Comparison of ENCODE assay signal across 9 mouse cellular contexts in genomic region chr17:15379741-15380526, GRCm38 (mm10). TPM values are rescaled to one million over a fixed set of nuclear protein-coding genes. Genes with fewer than 3 reads are reported as not detected.
DNase-seq lines count a peak whose midpoint lies in the region; ATAC-seq and TF ChIP-seq lines count a peak whose summit lies in the region.
"Had no signal": no experiment of that assay in that cellular context is flagged by ENCODE, and none has a peak within 500 bp of the region (broad histone marks: within the 10 kb centered on the region; RNA-seq: fewer than 3 reads in every experiment).

No protein-coding gene starts in this region.

- peaks cover 3% of the 10 kb centered on the region; the same call in 1 of the 2 replicates for H3K4me1 ChIP-seq in kidney, adult 2 months (ENCODE audit: control insufficient read depth, insufficient read depth, low read length)
- H3K4me1 ChIP-seq in embryonic facial prominence, embryonic 11.5 days (ENCODE audit: control insufficient read depth, insufficient read depth, low read length), result no peaks in the 10 kb centered on the region; the same call in 1 of the 2 replicates
- H3K4me1 ChIP-seq in hindbrain, postnatal 0 days (ENCODE audit: insufficient read depth, low read length), result peaks cover 15% of the 10 kb centered on the region
- peaks cover 28% of the 10 kb centered on the region for H3K4me1 ChIP-seq in midbrain, embryonic 16.5 days (ENCODE audit: control insufficient read depth, insufficient read depth, low read length)

- no peaks in the 10 kb centered on the region for H3K36me3 ChIP-seq in kidney, adult 2 months (ENCODE audit: control insufficient read depth, insufficient read depth, low read length)
- no peaks in the 10 kb centered on the region for H3K36me3 ChIP-seq in embryonic facial prominence, embryonic 11.5 days (replicated peaks; ENCODE audit: control insufficient read depth, insufficient read depth, low read depth, low read length)
- no peaks in the 10 kb centered on the region for H3K36me3 ChIP-seq in hindbrain, postnatal 0 days (ENCODE audit: insufficient read depth, low read length)
- H3K36me3 ChIP-seq in midbrain, embryonic 16.5 days (ENCODE audit: control insufficient read depth, insufficient read depth, low read length), result no peaks in the 10 kb centered on the region

- H3K27me3 ChIP-seq in kidney, adult 2 months (replicated peaks; ENCODE audit: control insufficient read depth, insufficient read depth, low read length), result no peaks in the 10 kb centered on the region
- peaks cover 50% of the 10 kb centered on the region for H3K27me3 ChIP-seq in embryonic facial prominence, embryonic 11.5 days (ENCODE audit: control insufficient read depth, insufficient read depth, low read length)
- no peaks in the 10 kb centered on the region for H3K27me3 ChIP-seq in hindbrain, postnatal 0 days (ENCODE audit: insufficient read depth, low read length)
- H3K27me3 ChIP-seq in midbrain, embryonic 16.5 days (ENCODE audit: control insufficient read depth, insufficient read depth, low read depth, low read length), result 0 out of 2 replicates have a peak, but pooled peaks cover 2% of the 10 kb centered on the region

- TF ChIP-seq CTCF in kidney, adult 2 months (conservative IDR thresholded peaks at IDR 0.05; ENCODE audit: insufficient read depth, insufficient read length, low read depth, low read length), result no peak
- TF ChIP-seq CTCF in hindbrain, postnatal 0 days (IDR thresholded peaks at IDR 0.05; ENCODE audit: low read depth), result no peak

- peak overlapping the region; percentile 62 for H3K4me2 ChIP-seq in embryonic facial prominence, embryonic 11.5 days (ENCODE audit: low read depth, low read length)
- H3K4me2 ChIP-seq in hindbrain, postnatal 0 days (ENCODE audit: low read depth, low read length), result peak overlapping the region; percentile 94
- H3K4me2 ChIP-seq in midbrain, embryonic 16.5 days (ENCODE audit: low read length), result peak overlapping the region; percentile 90

- WGBS in kidney, adult 2 months, result 34% methylated on average over 17 of the region's 17 CpGs
- 5% methylated on average over 17 of the region's 17 CpGs for WGBS in embryonic facial prominence, embryonic 11.5 days
- 14% methylated on average over 17 of the region's 17 CpGs for WGBS in hindbrain, postnatal 0 days
- WGBS in midbrain, embryonic 16.5 days, result 6% methylated on average over 17 of the region's 17 CpGs

- TF ChIP-seq POLR2A in kidney, adult 2 months (IDR thresholded peaks at IDR 0.05; ENCODE audit: low read depth, low read length), result no peak

- no peak overlapping the region for H3K9ac ChIP-seq in embryonic facial prominence, embryonic 11.5 days (replicated peaks; ENCODE audit: low read length)
- H3K9ac ChIP-seq in hindbrain, postnatal 0 days (replicated peaks; ENCODE audit: low read length), result no peak overlapping the region
- peak overlapping the region; percentile 56 for H3K9ac ChIP-seq in midbrain, embryonic 16.5 days (ENCODE audit: low read depth, low read length)

- no peak for DNase-seq in kidney, adult 2 months
- no peak for DNase-seq in kidney, postnatal 10 days
- DNase-seq in embryonic facial prominence, embryonic 11.5 days (ENCODE audit: low spot score), result peak; percentile 24
- DNase-seq in hindbrain, postnatal 0 days (ENCODE audit: low spot score), result no peak
- no peak for DNase-seq in thymus, postnatal 36 days
- DNase-seq in embryo, embryonic 10 days (ENCODE audit: low spot score), result no peak
- DNase-seq in testis, postnatal 14 days (ENCODE audit: low spot score), result no peak
- DNase-seq: cerebellum, adult 9-10 months had no signal

- no peaks in the 10 kb centered on the region for H3K9me3 ChIP-seq in embryonic facial prominence, embryonic 11.5 days (replicated peaks; ENCODE audit: control insufficient read depth, low read length)
- H3K9me3 ChIP-seq in hindbrain, postnatal 0 days (ENCODE audit: low read length), result no peaks in the 10 kb centered on the region
- no peaks in the 10 kb centered on the region for H3K9me3 ChIP-seq in midbrain, embryonic 16.5 days (replicated peaks; ENCODE audit: control insufficient read depth, low read length, poor library complexity, severe bottlenecking)

- peak overlapping the region; percentile 44 for H3K4me3 ChIP-seq in kidney, adult 2 months (ENCODE audit: insufficient read depth, low read depth, low read length)
- peak overlapping the region; percentile 24 for H3K4me3 ChIP-seq in embryonic facial prominence, embryonic 11.5 days (ENCODE audit: low read depth, low read length)
- peak overlapping the region; percentile 44 for H3K4me3 ChIP-seq in hindbrain, postnatal 0 days (ENCODE audit: low read length)
- H3K4me3 ChIP-seq in midbrain, embryonic 16.5 days (ENCODE audit: low read depth, low read length), result peak overlapping the region; percentile 47

- no peak overlapping the region for H3K27ac ChIP-seq in kidney, adult 2 months (ENCODE audit: insufficient read depth, low read depth, low read length)
- no peak overlapping the region for H3K27ac ChIP-seq in embryonic facial prominence, embryonic 11.5 days (replicated peaks; ENCODE audit: low read depth, low read length)
- H3K27ac ChIP-seq in hindbrain, postnatal 0 days, result no peak overlapping the region
- H3K27ac ChIP-seq in midbrain, embryonic 16.5 days (ENCODE audit: low read length), result no peak overlapping the region

- no peak for ATAC-seq in embryonic facial prominence, embryonic 11.5 days (replicated peaks; ENCODE audit: insufficient number of reproducible peaks, low FRiP score, low TSS enrichment, low read depth)
- ATAC-seq in hindbrain, postnatal 0 days, result no peak
- ATAC-seq in midbrain, embryonic 16.5 days, result no peak

RNA-seq across cellular contexts. Expression of gene Dll1, which starts 3.3 kb away (rescaled TPM):
- 12.3 and 14.1 TPM in 2 replicates for polyA plus RNA-seq in kidney, adult 2 months (2012; rRNA removed)
- polyA plus RNA-seq in embryonic facial prominence, embryonic 11.5 days (2014; fragmentation: Nextera tagmentation; extraction: Ambion mirVana), result 9.0 and 9.6 TPM in 2 replicates
- 34.3 and 44.2 TPM in 2 replicates for total RNA-seq in hindbrain, postnatal 0 days (2014; rRNA removed)
- 10.1 and 10.9 TPM in 2 replicates for polyA plus RNA-seq in hindbrain, postnatal 0 days (2015; fragmentation: Nextera tagmentation; extraction: Ambion mirVana)
- 17.8 and 18.5 TPM in 2 replicates for polyA plus RNA-seq in midbrain, embryonic 16.5 days (2015; fragmentation: Nextera tagmentation; extraction: Ambion mirVana)

RNA-seq across cellular contexts. Expression of gene Fam120b, which starts 16.1 kb away (rescaled TPM):
- polyA plus RNA-seq in kidney, adult 2 months (2012; rRNA removed), result 11.7 and 12.3 TPM in 2 replicates
- 30.2 and 30.6 TPM in 2 replicates for polyA plus RNA-seq in embryonic facial prominence, embryonic 11.5 days (2014; fragmentation: Nextera tagmentation; extraction: Ambion mirVana)
- 36.8 and 40.8 TPM in 2 replicates for total RNA-seq in hindbrain, postnatal 0 days (2014; rRNA removed)
- polyA plus RNA-seq in hindbrain, postnatal 0 days (2015; fragmentation: Nextera tagmentation; extraction: Ambion mirVana), result 29.4 and 31.7 TPM in 2 replicates
- 50.0 and 54.3 TPM in 2 replicates for polyA plus RNA-seq in midbrain, embryonic 16.5 days (2015; fragmentation: Nextera tagmentation; extraction: Ambion mirVana)
